Mouse (Mus musculus): ENCODE data around the gene Plekha8. TPM values are rescaled to one million over a fixed set of nuclear protein-coding genes. Genes with fewer than 3 reads are reported as not detected.

The Plekha8 gene
- total RNA-seq, 1 experiment = 19.1 TPM

GRCm38 (mm10) chr6:54679686-54680085 lies 84.8 kb downstream of the Plekha8 start:
- Histone ChIP-seq H3K36me3 (ENCODE audit: control insufficient read depth, insufficient read depth, low read length, poor library complexity, severe bottlenecking) (no peaks in the 10 kb centered on the region), H3K9me3 (ENCODE audit: control insufficient read depth, insufficient read depth, low read depth, low read length) (no peaks in the 10 kb centered on the region), H3K27ac (ENCODE audit: insufficient read depth, low read depth, low read length, poor library complexity, severe bottlenecking) (no peak overlapping the region), H3K4me3 (ENCODE audit: insufficient read depth in 1 of 2, low read depth in 1 of 2, low read length in 2 of 2, poor library complexity in 1 of 2, severe bottlenecking in 1 of 2) (no peak overlapping the region), H3K4me1 (ENCODE audit: control insufficient read depth in 2 of 2, insufficient read depth in 2 of 2, low read length in 2 of 2, poor library complexity in 1 of 2) (peaks cover 0 to 5% of the 10 kb centered on the region in 2 experiments; a peak in 2 of 4 replicates), H3K9ac (ENCODE audit: insufficient read depth, low read depth, low read length, poor library complexity, severe bottlenecking) (no peak overlapping the region)
- TF ChIP-seq CHD2 (IDR thresholded peaks at IDR 0.05; ENCODE audit: low read depth, low read length) (no peak), ZNF384 (IDR thresholded peaks at IDR 0.05; ENCODE audit: low read depth, low read length) (no peak), MAFK (IDR thresholded peaks at IDR 0.05; ENCODE audit: insufficient read depth, low read depth, low read length) (no peak), HCFC1 (IDR thresholded peaks at IDR 0.05; ENCODE audit: borderline replicate concordance, insufficient read depth, low read length) (no peak), ZC3H11A (IDR thresholded peaks at IDR 0.05; ENCODE audit: borderline replicate concordance, low read depth, low read length) (no peak)
- DNase-seq (ENCODE audit: low read depth, low spot score) = no peak
- in situ Hi-C loops (cut with MboI; ENCODE audit: low sequenced_read_pairs in 2 of 2, unreplicated experiment in 2 of 2) = no loop called here

- in situ Hi-C loops (cut with MboI; ENCODE audit: low sequenced_read_pairs in 2 of 2, unreplicated experiment in 2 of 2) = no loop called here
- TF ChIP-seq CHD2 (IDR thresholded peaks at IDR 0.05; ENCODE audit: low read depth, low read length) (no peak), HCFC1 (IDR thresholded peaks at IDR 0.05; ENCODE audit: borderline replicate concordance, insufficient read depth, low read length) (no peak), ZC3H11A (IDR thresholded peaks at IDR 0.05; ENCODE audit: borderline replicate concordance, low read depth, low read length) (no peak), MAFK (IDR thresholded peaks at IDR 0.05; ENCODE audit: insufficient read depth, low read depth, low read length) (no peak), ZNF384 (IDR thresholded peaks at IDR 0.05; ENCODE audit: low read depth, low read length) (no peak)
- no peaks in the 10 kb centered on the region for H3K9me3 ChIP-seq (ENCODE audit: control insufficient read depth, insufficient read depth, low read depth, low read length)
- DNase-seq (ENCODE audit: low read depth, low spot score) = peak; percentile 85
- H3K9ac ChIP-seq (ENCODE audit: insufficient read depth, low read depth, low read length, poor library complexity, severe bottlenecking) = peak within 1 kb of the TSS; percentile 72
- H3K36me3 ChIP-seq (ENCODE audit: control insufficient read depth, insufficient read depth, low read length, poor library complexity, severe bottlenecking) = no peaks in the 10 kb centered on the region
- H3K4me3 ChIP-seq (ENCODE audit: insufficient read depth in 1 of 2, low read depth in 1 of 2, low read length in 2 of 2, poor library complexity in 1 of 2, severe bottlenecking in 1 of 2) = peak within 1 kb of the TSS; percentile 86 to 95
- peaks cover 0 to 5% of the 10 kb centered on the region in 2 experiments; a peak in 2 of 4 replicates for H3K4me1 ChIP-seq (ENCODE audit: control insufficient read depth in 2 of 2, insufficient read depth in 2 of 2, low read length in 2 of 2, poor library complexity in 1 of 2)
- no peak within 1 kb of the TSS for H3K27ac ChIP-seq (ENCODE audit: insufficient read depth, low read depth, low read length, poor library complexity, severe bottlenecking)
These were observed 86.2 kb downstream of the Plekha8 start, which contains the start of gene Mturn for GRCm38 (mm10) chr6:54680891-54681745. Mturn (plus strand) TSS chr6:54681624.

DNA sequence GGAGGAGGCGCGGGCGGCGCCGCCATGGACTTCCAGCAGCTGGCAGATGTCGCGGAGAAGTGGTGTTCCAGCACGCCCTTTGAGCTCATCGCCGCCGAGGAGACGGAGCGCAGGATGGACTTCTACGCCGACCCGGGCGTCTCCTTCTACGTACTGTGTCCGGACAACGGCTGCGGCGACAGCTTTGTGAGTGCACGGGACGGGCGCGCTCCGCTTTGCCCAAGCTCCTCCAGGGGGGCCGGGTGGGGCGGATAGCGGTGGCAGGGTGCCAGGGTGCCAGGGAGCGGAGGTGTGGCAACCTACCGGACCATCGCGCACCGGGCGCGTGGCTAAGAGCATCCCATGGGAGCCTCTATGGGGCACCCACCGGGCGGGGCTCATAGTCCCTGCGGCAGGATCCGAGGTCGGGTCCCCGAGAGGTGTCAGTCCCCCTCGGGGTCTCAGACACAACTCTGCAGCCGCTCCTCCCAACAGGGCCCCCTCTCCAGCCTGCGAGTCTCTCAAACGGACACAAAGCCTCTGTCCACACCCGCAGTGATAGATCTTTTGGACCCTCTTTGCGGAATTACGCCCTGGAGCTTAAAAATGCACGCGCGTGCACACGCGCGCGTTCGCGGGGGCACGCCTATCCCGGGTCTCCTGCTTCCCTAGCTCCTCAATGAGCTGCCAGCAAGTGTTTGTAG lies 87.0 kb downstream of the Plekha8 start:
- in situ Hi-C loops (cut with MboI; ENCODE audit: low sequenced_read_pairs in 2 of 2, unreplicated experiment in 2 of 2) = no loop called here
- H3K9ac ChIP-seq (ENCODE audit: insufficient read depth, low read depth, low read length, poor library complexity, severe bottlenecking) = peak overlapping the region; percentile 72
- H3K4me1 ChIP-seq (ENCODE audit: control insufficient read depth in 2 of 2, insufficient read depth in 2 of 2, low read length in 2 of 2, poor library complexity in 1 of 2) = peaks cover 0 to 5% of the 10 kb centered on the region in 2 experiments; a peak in 2 of 4 replicates
- TF ChIP-seq HCFC1 (IDR thresholded peaks at IDR 0.05; ENCODE audit: borderline replicate concordance, insufficient read depth, low read length) = no peak
- TF ChIP-seq ZNF384 (IDR thresholded peaks at IDR 0.05; ENCODE audit: low read depth, low read length) = no peak
- TF ChIP-seq ZC3H11A (IDR thresholded peaks at IDR 0.05; ENCODE audit: borderline replicate concordance, low read depth, low read length) = no peak
- TF ChIP-seq CHD2 (IDR thresholded peaks at IDR 0.05; ENCODE audit: low read depth, low read length) = no peak
- TF ChIP-seq MAFK (IDR thresholded peaks at IDR 0.05; ENCODE audit: insufficient read depth, low read depth, low read length) = no peak
- no peaks in the 10 kb centered on the region for H3K36me3 ChIP-seq (ENCODE audit: control insufficient read depth, insufficient read depth, low read length, poor library complexity, severe bottlenecking)
- H3K4me3 ChIP-seq (ENCODE audit: insufficient read depth in 1 of 2, low read depth in 1 of 2, low read length in 2 of 2, poor library complexity in 1 of 2, severe bottlenecking in 1 of 2) = peak overlapping the region; percentile 86 to 95
- H3K27ac ChIP-seq (ENCODE audit: insufficient read depth, low read depth, low read length, poor library complexity, severe bottlenecking) = no peak overlapping the region
- H3K9me3 ChIP-seq (ENCODE audit: control insufficient read depth, insufficient read depth, low read depth, low read length) = no peaks in the 10 kb centered on the region
- no peak for DNase-seq (ENCODE audit: low read depth, low spot score)

GRCm38 (mm10) chr6:54684085-54684484 lies 89.2 kb downstream of the Plekha8 start:
- DNase-seq (ENCODE audit: low read depth, low spot score) = no peak
- in situ Hi-C loops (cut with MboI; ENCODE audit: low sequenced_read_pairs in 2 of 2, unreplicated experiment in 2 of 2) = no loop called here
- Histone ChIP-seq H3K27ac (ENCODE audit: insufficient read depth, low read depth, low read length, poor library complexity, severe bottlenecking) (no peak overlapping the region), H3K9me3 (ENCODE audit: control insufficient read depth, insufficient read depth, low read depth, low read length) (no peaks in the 10 kb centered on the region), H3K9ac (ENCODE audit: insufficient read depth, low read depth, low read length, poor library complexity, severe bottlenecking) (no peak overlapping the region), H3K4me3 (ENCODE audit: insufficient read depth in 1 of 2, low read depth in 1 of 2, low read length in 2 of 2, poor library complexity in 1 of 2, severe bottlenecking in 1 of 2) (no peak overlapping the region), H3K36me3 (ENCODE audit: control insufficient read depth, insufficient read depth, low read length, poor library complexity, severe bottlenecking) (no peaks in the 10 kb centered on the region), H3K4me1 (ENCODE audit: control insufficient read depth in 2 of 2, insufficient read depth in 2 of 2, low read length in 2 of 2, poor library complexity in 1 of 2) (peaks cover 0 to 9% of the 10 kb centered on the region in 2 experiments; a peak in 2 of 4 replicates)
- TF ChIP-seq ZNF384 (IDR thresholded peaks at IDR 0.05; ENCODE audit: low read depth, low read length) (no peak), HCFC1 (IDR thresholded peaks at IDR 0.05; ENCODE audit: borderline replicate concordance, insufficient read depth, low read length) (no peak), CHD2 (IDR thresholded peaks at IDR 0.05; ENCODE audit: low read depth, low read length) (no peak), ZC3H11A (IDR thresholded peaks at IDR 0.05; ENCODE audit: borderline replicate concordance, low read depth, low read length) (no peak), MAFK (IDR thresholded peaks at IDR 0.05; ENCODE audit: insufficient read depth, low read depth, low read length) (no peak)
